Mouse (Mus musculus) forebrain, embryonic 13.5 days (tissue): ENCODE measurements around the gene Dcaf15. TPM values are rescaled to one million over a fixed set of nuclear protein-coding genes. Genes with fewer than 3 reads are reported as not detected.

ENCODE experiments used
- ATAC-seq: fragments of 200-750 bp; cut with Nextera tagmentation; 2 replicates; pipeline ENCODE4 v1.8.0; 2017
- H3K27ac ChIP-seq: fragments of 300-500 bp; sonication (generic); 2 replicates; pipeline ENCODE4 v1.5.1; 2015; ENCODE audit warnings: inconsistent platforms, mild to moderate bottlenecking, moderate library complexity
- H3K27me3 ChIP-seq: fragments of 300-500 bp; sonication (generic); 2 replicates; pipeline ENCODE4 v1.6.1; 2015; ENCODE audit warnings: mild to moderate bottlenecking, inconsistent platforms
- H3K36me3 ChIP-seq: fragments of 300-500 bp; sonication (generic); 2 replicates; pipeline ENCODE4 v1.6.1; 2015; ENCODE audit warnings: mild to moderate bottlenecking, inconsistent platforms; ENCODE audit not compliant: poor library complexity, severe bottlenecking
- H3K4me1 ChIP-seq: fragments of 300-500 bp; sonication (generic); 2 replicates; pipeline ENCODE4 v1.6.1; 2015; ENCODE audit warnings: inconsistent platforms
- H3K4me2 ChIP-seq: fragments of 300-500 bp; sonication (generic); 2 replicates; pipeline ENCODE4 v1.6.1; 2015; ENCODE audit warnings: inconsistent platforms, mild to moderate bottlenecking, moderate library complexity
- H3K4me3 ChIP-seq: fragments of 300-500 bp; sonication (generic); 2 replicates; pipeline ENCODE4 v1.5.1; 2015; ENCODE audit warnings: mild to moderate bottlenecking, inconsistent platforms
- H3K9ac ChIP-seq: fragments of 300-500 bp; sonication (generic); 2 replicates; pipeline ENCODE4 v1.6.1; 2015; ENCODE audit warnings: mild to moderate bottlenecking, inconsistent platforms
- H3K9me3 ChIP-seq: fragments of 300-500 bp; sonication (generic); replicated peaks from 2 replicates; pipeline ENCODE4 v1.6.1; 2016; ENCODE audit warnings: inconsistent platforms
- WGBS: fragments of 180-500 bp; shearing (Covaris S2); methylation state at CpG from one replicate; pipeline ENCODE4 v1.1.7; 2015; 5-methylcytosine and 5-hydroxymethylcytosine counted together
- polyA plus RNA-seq: library from polyadenylated mRNA; unstranded; fragments of >200 nt; fragmentation: Nextera tagmentation; extraction: Ambion mirVana; gene quantifications from 2 replicates; pipeline ENCODE4 v1.2.1, GENCODE M21; 2015

Dcaf15 gene
- polyA plus RNA-seq: 17.0 and 19.2 TPM in 2 replicates

GRCm38 (mm10) chr8:84104697-84105609 is at the start of gene Dcaf15:
Gene Dcaf15 (minus strand): TSS chr8:84104768.
- 6% methylated on average over 42 of the region's 42 CpGs for WGBS
- peak within 1 kb of the TSS; percentile 80 for H3K9ac ChIP-seq

GRCm38 (mm10) chr8:84149181-84149580 is 44.6 kb upstream of the Dcaf15 start:
- H3K4me3 ChIP-seq: no peak overlapping the region
- H3K4me1 ChIP-seq: peaks cover 25% of the 10 kb centered on the region
- H3K9me3 ChIP-seq: no peaks in the 10 kb centered on the region
- H3K27ac ChIP-seq: no peak overlapping the region
- H3K4me2 ChIP-seq: no peak overlapping the region
- WGBS: 81% methylated on average over 3 of the region's 3 CpGs
- no peak for ATAC-seq
- H3K36me3 ChIP-seq: peaks cover 14% of the 10 kb centered on the region
- no peak overlapping the region for H3K9ac ChIP-seq
- H3K27me3 ChIP-seq: no peaks in the 10 kb centered on the region

More at GRCm38 (mm10) chr8:84104697-84105609, at the start of gene Dcaf15:
- H3K4me2 ChIP-seq: peak within 1 kb of the TSS; percentile 82
- H3K4me3 ChIP-seq: peak within 1 kb of the TSS; percentile 68
- peak; percentile 97 for ATAC-seq
- H3K9me3 ChIP-seq: 0 out of 2 replicates have a peak, but pooled peaks cover 3% of the 10 kb centered on the region
- peaks cover 26% of the 10 kb centered on the region for H3K36me3 ChIP-seq
- peaks cover 25% of the 10 kb centered on the region for H3K4me1 ChIP-seq
- H3K27me3 ChIP-seq: no peaks in the 10 kb centered on the region
- H3K27ac ChIP-seq: peak within 1 kb of the TSS; percentile 92

GRCm38 (mm10) chr8:84148531-84148850 is 43.9 kb upstream of the Dcaf15 start:
- 89% methylated on average over 5 of the region's 5 CpGs for WGBS
- Histone ChIP-seq H3K9ac (peak overlapping the region; percentile 86), H3K27me3 (no peaks in the 10 kb centered on the region), H3K4me1 (peaks cover 25% of the 10 kb centered on the region), H3K9me3 (no peaks in the 10 kb centered on the region), H3K36me3 (peaks cover 18% of the 10 kb centered on the region), H3K4me2 (peak overlapping the region; percentile 91), H3K4me3 (peak overlapping the region; percentile 68), H3K27ac (no peak overlapping the region)
- ATAC-seq: no peak; the same call in 1 of the 2 replicates

- H3K4me1 ChIP-seq: peaks cover 25% of the 10 kb centered on the region
- WGBS: 15% methylated on average over 49 of the region's 49 CpGs
- ATAC-seq: peak; percentile 96
These were observed 43.4 kb upstream of the Dcaf15 start, which contains the start of the genes Cc2d1a and 4930432K21Rik for GRCm38 (mm10) chr8:84147769-84148530. Gene Cc2d1a (minus strand): TSS chr8:84147936. Gene 4930432K21Rik (plus strand): TSS chr8:84148025.

DNA sequence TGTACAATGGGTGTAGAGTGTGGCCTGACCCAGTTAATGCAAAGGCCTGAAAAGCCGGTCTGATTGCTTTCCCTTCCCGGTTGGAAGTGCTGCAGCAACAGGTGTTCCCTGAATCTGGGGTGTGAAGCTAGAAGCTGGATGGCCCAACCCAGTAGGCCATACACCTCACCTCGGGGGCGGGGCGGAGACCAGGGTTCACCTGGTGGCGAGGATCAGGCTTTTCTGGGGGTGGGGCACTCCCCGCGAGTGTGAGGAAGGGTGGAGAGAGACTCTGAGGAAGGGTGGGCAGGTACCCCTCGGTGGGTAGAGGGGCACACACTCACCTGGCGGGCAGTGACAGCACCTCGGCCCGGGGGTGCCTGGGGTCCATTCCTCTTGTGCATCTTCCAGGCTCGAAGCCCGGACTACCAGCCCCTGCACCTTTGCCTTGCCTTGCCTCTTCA is 42.8 kb upstream of the Dcaf15 start:
- Histone ChIP-seq H3K36me3 (peaks cover 30% of the 10 kb centered on the region), H3K4me3 (peak overlapping the region; percentile 68), H3K4me1 (peaks cover 25% of the 10 kb centered on the region), H3K27ac (no peak overlapping the region), H3K27me3 (no peaks in the 10 kb centered on the region), H3K9ac (peak overlapping the region; percentile 86), H3K9me3 (no peaks in the 10 kb centered on the region), H3K4me2 (peak overlapping the region; percentile 91)
- no peak; the same call in 1 of the 2 replicates for ATAC-seq
- 11% methylated on average over 14 of the region's 14 CpGs for WGBS

More at GRCm38 (mm10) chr8:84147769-84148530, 43.4 kb upstream of the Dcaf15 start, which contains the start of the genes Cc2d1a and 4930432K21Rik:
- peak within 1 kb of the TSS; percentile 91 for H3K4me2 ChIP-seq
- H3K27me3 ChIP-seq: no peaks in the 10 kb centered on the region
- peak within 1 kb of the TSS; percentile 86 for H3K9ac ChIP-seq
- no peaks in the 10 kb centered on the region for H3K9me3 ChIP-seq
- H3K27ac ChIP-seq: no peak within 1 kb of the TSS
- peak within 1 kb of the TSS; percentile 68 for H3K4me3 ChIP-seq
- peaks cover 23% of the 10 kb centered on the region for H3K36me3 ChIP-seq

DNA sequence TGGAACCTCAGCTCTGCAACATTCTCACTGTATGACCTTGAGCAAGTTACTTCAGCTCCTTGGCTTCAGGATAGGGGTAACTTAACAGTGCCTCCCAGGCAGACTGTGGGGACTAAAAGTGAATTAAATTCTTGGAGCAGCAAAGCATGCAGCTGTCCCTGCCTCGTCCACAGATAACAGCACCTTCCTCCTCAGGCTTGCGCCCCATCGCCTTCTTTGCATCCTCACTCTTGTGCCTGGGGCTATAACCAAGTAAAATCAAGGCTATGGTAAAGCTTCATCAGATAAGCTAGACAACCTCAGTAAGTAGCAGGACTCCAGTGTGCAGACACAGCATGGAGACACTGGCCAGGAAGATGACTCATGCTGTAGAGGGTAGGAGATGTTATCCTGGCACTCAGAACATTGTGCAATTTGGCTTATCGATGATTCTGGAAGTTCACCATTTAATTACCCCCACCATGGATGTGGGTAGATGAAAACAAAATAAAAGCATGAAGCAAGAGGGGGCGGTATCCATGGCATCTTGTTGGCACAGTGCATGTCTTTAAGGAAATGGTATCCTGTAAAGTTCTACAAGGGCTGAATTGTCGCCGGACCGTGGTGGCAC is 40.2 kb upstream of the Dcaf15 start:
- Histone ChIP-seq H3K9ac (no peak overlapping the region), H3K27me3 (no peaks in the 10 kb centered on the region), H3K4me2 (no peak overlapping the region), H3K36me3 (peaks cover 55% of the 10 kb centered on the region), H3K9me3 (no peaks in the 10 kb centered on the region), H3K4me1 (peaks cover 25% of the 10 kb centered on the region), H3K4me3 (no peak overlapping the region), H3K27ac (no peak overlapping the region)
- no peak for ATAC-seq
- 92% methylated on average over 8 of the region's 8 CpGs for WGBS

- H3K27me3 ChIP-seq: no peaks in the 10 kb centered on the region
- H3K4me1 ChIP-seq: 0 out of 2 replicates have a peak, but pooled peaks cover under 1% of the 10 kb centered on the region
- H3K27ac ChIP-seq: no peak overlapping the region
- H3K9me3 ChIP-seq: no peaks in the 10 kb centered on the region
- peaks cover 94% of the 10 kb centered on the region for H3K36me3 ChIP-seq
- WGBS: 88% methylated on average over 4 of the region's 4 CpGs
- no peak overlapping the region for H3K4me2 ChIP-seq
- H3K9ac ChIP-seq: no peak overlapping the region
- no peak for ATAC-seq
- no peak overlapping the region for H3K4me3 ChIP-seq
These were observed 36.3 kb upstream of the Dcaf15 start for GRCm38 (mm10) chr8:84140838-84141237.

GRCm38 (mm10) chr8:84137848-84138247 is 33.3 kb upstream of the Dcaf15 start:
- H3K27me3 ChIP-seq: no peaks in the 10 kb centered on the region
- peaks cover 99% of the 10 kb centered on the region for H3K36me3 ChIP-seq
- no peaks in the 10 kb centered on the region for H3K9me3 ChIP-seq
- ATAC-seq: no peak
- no peak overlapping the region for H3K9ac ChIP-seq
- H3K4me3 ChIP-seq: no peak overlapping the region
- no peak overlapping the region for H3K4me2 ChIP-seq
- 93% methylated on average over 3 of the region's 3 CpGs for WGBS
- no peaks in the 10 kb centered on the region for H3K4me1 ChIP-seq
- H3K27ac ChIP-seq: no peak overlapping the region

- Histone ChIP-seq H3K4me1 (peaks cover 5% of the 10 kb centered on the region; the same call in 1 of the 2 replicates), H3K9ac (no peak overlapping the region), H3K4me3 (no peak overlapping the region), H3K9me3 (no peaks in the 10 kb centered on the region), H3K27me3 (no peaks in the 10 kb centered on the region), H3K4me2 (no peak overlapping the region), H3K36me3 (peaks cover 59% of the 10 kb centered on the region), H3K27ac (no peak overlapping the region)
- ATAC-seq: no peak
- 88% methylated on average over 8 of the region's 8 CpGs for WGBS
These were observed 27.7 kb upstream of the Dcaf15 start for GRCm38 (mm10) chr8:84132225-84132624.

DNA sequence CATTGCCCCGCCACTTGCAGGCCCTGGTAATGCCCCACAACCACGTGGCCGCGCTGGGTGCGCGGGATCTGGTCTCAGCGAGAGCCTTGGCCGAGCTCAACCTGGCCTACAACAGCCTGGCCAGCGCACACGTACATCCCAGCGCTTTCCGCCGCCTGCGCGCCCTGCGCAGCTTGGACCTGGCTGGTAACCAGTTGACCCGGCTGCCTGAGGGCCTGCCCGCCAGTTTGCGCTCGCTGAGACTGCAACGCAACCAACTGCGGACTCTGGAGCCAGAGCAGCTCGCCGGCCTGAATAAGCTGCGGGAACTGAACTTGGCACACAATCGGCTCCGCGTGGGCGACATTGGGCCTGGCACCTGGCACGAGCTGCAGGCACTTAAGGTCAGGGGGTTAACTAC is 26.2 kb upstream of the Dcaf15 start:
- no peak for ATAC-seq
- peak overlapping the region; percentile 34; the same call in 1 of the 2 replicates for H3K9ac ChIP-seq
- H3K4me3 ChIP-seq: no peak overlapping the region
- no peaks in the 10 kb centered on the region for H3K9me3 ChIP-seq
- peaks cover 45% of the 10 kb centered on the region for H3K36me3 ChIP-seq
- H3K4me2 ChIP-seq: no peak overlapping the region
- no peak overlapping the region for H3K27ac ChIP-seq
- WGBS: 46% methylated on average over 30 of the region's 30 CpGs
- no peaks in the 10 kb centered on the region for H3K27me3 ChIP-seq
- H3K4me1 ChIP-seq: peaks cover 5% of the 10 kb centered on the region; the same call in 1 of the 2 replicates

DNA sequence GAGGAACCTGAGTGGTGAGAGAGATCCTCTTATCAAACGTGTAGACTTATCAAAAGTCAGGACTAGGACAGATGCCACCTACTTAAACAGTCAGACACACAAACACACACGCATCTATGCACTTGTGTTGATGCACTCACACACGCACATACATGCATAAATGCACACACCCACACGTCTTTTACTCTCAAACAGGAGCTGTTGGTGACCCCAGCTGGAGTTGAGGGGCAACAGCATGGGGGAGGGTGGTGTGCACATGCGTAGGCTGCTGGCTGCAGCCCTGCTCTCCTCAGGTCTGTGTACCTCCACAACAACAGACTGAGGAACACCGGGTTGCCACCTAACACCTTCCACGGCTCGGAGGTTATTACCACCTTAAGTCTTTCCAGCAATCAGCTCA is 23.7 kb upstream of the Dcaf15 start:
- Histone ChIP-seq H3K9ac (no peak overlapping the region), H3K27me3 (no peaks in the 10 kb centered on the region), H3K36me3 (peaks cover 20% of the 10 kb centered on the region), H3K4me2 (no peak overlapping the region), H3K4me3 (no peak overlapping the region), H3K27ac (no peak overlapping the region), H3K9me3 (no peaks in the 10 kb centered on the region), H3K4me1 (peaks cover 5% of the 10 kb centered on the region; the same call in 1 of the 2 replicates)
- ATAC-seq: no peak
- WGBS: 68% methylated on average over 8 of the region's 8 CpGs
